8 mouse cellular contexts compared by ENCODE assay signal in the genomic region with DNA sequence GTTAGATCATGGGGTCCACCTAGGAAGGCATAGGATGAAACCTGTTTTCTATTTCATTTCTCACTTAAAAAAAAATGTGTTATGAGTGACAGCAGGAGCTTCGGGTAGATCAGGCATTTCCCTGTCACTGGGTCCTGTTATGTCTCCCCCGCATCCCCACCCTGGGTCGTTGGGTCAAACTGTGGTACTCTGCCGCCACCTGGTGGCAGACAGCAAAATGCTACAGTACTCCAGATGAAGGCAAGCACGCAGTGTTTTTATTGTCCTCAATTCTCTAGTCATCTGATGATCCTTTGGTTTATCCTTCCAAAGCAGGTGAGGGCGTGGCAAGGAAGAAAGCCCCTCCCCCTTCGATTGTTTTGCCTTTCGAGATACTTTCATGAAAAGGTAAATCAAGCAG.
DNase-seq lines count a peak whose midpoint lies in the region; ATAC-seq and TF ChIP-seq lines count a peak whose summit lies in the region.
"Had no signal": no experiment of that assay in that cellular context is flagged by ENCODE, and none has a peak within 500 bp of the region (broad histone marks: within the 10 kb centered on the region; RNA-seq: fewer than 3 reads in every experiment).

No protein-coding gene starts in this region.

- intact Hi-C loops in left cerebral cortex, adult 2 months (cut with DNase I): loop anchor here (2.0 to 10.0 kb wide), 6 partner anchors 61 to 664 kb away; no protein-coding TSS in a partner anchor

- no peak overlapping the region for H3K4me3 ChIP-seq in forebrain, embryonic 15.5 days
- H3K4me3 ChIP-seq in hindbrain, embryonic 13.5 days: no peak overlapping the region
- H3K4me3 ChIP-seq in left cerebral cortex, adult 2 months: no peak overlapping the region
- H3K4me3 ChIP-seq in midbrain, embryonic 10.5 days: no peak overlapping the region
- H3K4me3 ChIP-seq: limb, embryonic 15.5 days had no signal

- peak; percentile 82 for ATAC-seq in forebrain, embryonic 15.5 days (replicated peaks)
- peak; percentile 63 for ATAC-seq in hindbrain, embryonic 13.5 days (ENCODE audit: low FRiP score)

- H3K4me1 ChIP-seq in forebrain, embryonic 15.5 days: peaks cover 22% of the 10 kb centered on the region
- peaks cover 25% of the 10 kb centered on the region for H3K4me1 ChIP-seq in hindbrain, embryonic 13.5 days (replicated peaks)
- H3K4me1 ChIP-seq in midbrain, embryonic 10.5 days: peaks cover 26% of the 10 kb centered on the region

- no peaks in the 10 kb centered on the region for H3K9me3 ChIP-seq in forebrain, embryonic 15.5 days
- peaks cover 5% of the 10 kb centered on the region; the same call in 1 of the 2 replicates for H3K9me3 ChIP-seq in hindbrain, embryonic 13.5 days
- H3K9me3 ChIP-seq in midbrain, embryonic 10.5 days (replicated peaks): no peaks in the 10 kb centered on the region
- H3K9me3 ChIP-seq: limb, embryonic 15.5 days had no signal

- no peak overlapping the region for H3K4me2 ChIP-seq in forebrain, embryonic 15.5 days (replicated peaks)
- H3K4me2 ChIP-seq in hindbrain, embryonic 13.5 days: no peak overlapping the region
- H3K4me2 ChIP-seq: limb, embryonic 15.5 days had no signal

- H3K27me3 ChIP-seq in forebrain, embryonic 15.5 days: no peaks in the 10 kb centered on the region
- no peaks in the 10 kb centered on the region for H3K27me3 ChIP-seq in hindbrain, embryonic 13.5 days
- peaks cover 10% of the 10 kb centered on the region for H3K27me3 ChIP-seq in midbrain, embryonic 10.5 days (ENCODE audit: low read depth, poor library complexity, severe bottlenecking)
- H3K27me3 ChIP-seq: limb, embryonic 15.5 days had no signal

- peak; percentile 96 for TF ChIP-seq CTCF in left cerebral cortex, adult 2 months (IDR thresholded peaks at IDR 0.05)

- DNase-seq in Muller cell, postnatal 12 days (ENCODE audit: inconsistent ontology term): peak; percentile 71
- peak; percentile 25 for DNase-seq in c-Kit-positive CD71-positive TER-119-positive erythroid progenitor cells, embryonic 14.5 days (ENCODE audit: low spot score)
- peak; percentile 71 to 79 for DNase-seq in left cerebral cortex, adult 2 months (ENCODE audit: extremely low spot score in 1 of 2, low spot score in 2 of 2)
- peak; percentile 80 for DNase-seq in midbrain, embryonic 10.5 days (ENCODE audit: low spot score)
- DNase-seq in spleen, postnatal 10 days (ENCODE audit: low spot score in 2 of 2): peak; percentile 26 to 67

- WGBS in forebrain, embryonic 15.5 days: 4% methylated on average over 8 of the region's 8 CpGs
- WGBS in hindbrain, embryonic 13.5 days: 4% methylated on average over 8 of the region's 8 CpGs
- WGBS in midbrain, embryonic 10.5 days: 4% methylated on average over 8 of the region's 8 CpGs

- no peak overlapping the region for H3K9ac ChIP-seq in forebrain, embryonic 15.5 days (replicated peaks)
- no peak overlapping the region for H3K9ac ChIP-seq in hindbrain, embryonic 13.5 days
- H3K9ac ChIP-seq: limb, embryonic 15.5 days had no signal

- H3K36me3 ChIP-seq in forebrain, embryonic 15.5 days: no peaks in the 10 kb centered on the region
- H3K36me3 ChIP-seq in hindbrain, embryonic 13.5 days: no peaks in the 10 kb centered on the region
- no peaks in the 10 kb centered on the region for H3K36me3 ChIP-seq in midbrain, embryonic 10.5 days
- H3K36me3 ChIP-seq: limb, embryonic 15.5 days had no signal

- H3K27ac ChIP-seq in forebrain, embryonic 15.5 days (replicated peaks): no peak overlapping the region
- H3K27ac ChIP-seq in hindbrain, embryonic 13.5 days: no peak overlapping the region
- no peak overlapping the region for H3K27ac ChIP-seq in left cerebral cortex, adult 2 months
- no peak overlapping the region for H3K27ac ChIP-seq in midbrain, embryonic 10.5 days (replicated peaks)
- H3K27ac ChIP-seq: limb, embryonic 15.5 days had no signal

Comparison
In these comparisons a context has a peak if more than half of its experiments do, and no peak if none do; other contexts are left out.
1. DNase-seq: peak in every context shown above with its lines; median percentile 80 in midbrain, embryonic 10.5 days; 75 in left cerebral cortex, adult 2 months; 71 in Muller cell, postnatal 12 days; 46 in spleen, postnatal 10 days; 25 in c-Kit-positive CD71-positive TER-119-positive erythroid progenitor cells, embryonic 14.5 days.